Mouse (Mus musculus): ENCODE data around the gene Hmg20b.

GRCm38 (mm10) chr10:81317273-81317672 lies 33.0 kb downstream of the Hmg20b start:
- TF ChIP-seq POLR2A (IDR thresholded peaks at IDR 0.05; ENCODE audit: low read depth, low read length): no peak
- no peak for TF ChIP-seq CTCF (conservative IDR thresholded peaks at IDR 0.05; ENCODE audit: insufficient read depth, insufficient read length, low read depth, low read length)

Data from kidney, adult 2 months (tissue).